Mouse (Mus musculus) small intestine, adult 2 months (tissue): Measurements from ENCODE around the gene Stk33. TPM values are rescaled to one million over a fixed set of nuclear protein-coding genes. Genes with fewer than 3 reads are reported as not detected.

ENCODE experiments used
- H3K27ac ChIP-seq: fragments of 200-500 bp; 2 replicates; pipeline ENCODE4 v1.5.1; 2012; ENCODE audit warnings: low read depth, low read length, control low read depth, inconsistent platforms; ENCODE audit not compliant: insufficient read depth
- H3K27me3 ChIP-seq: fragments of 200-500 bp; 2 replicates; pipeline ENCODE4 v1.6.1; 2012; ENCODE audit warnings: mild to moderate bottlenecking, moderate library complexity, low read length, inconsistent platforms; ENCODE audit not compliant: control insufficient read depth, insufficient read depth
- H3K36me3 ChIP-seq: fragments of 200-500 bp; 2 replicates; pipeline ENCODE4 v1.6.1; 2012; ENCODE audit warnings: mild to moderate bottlenecking, low read length, control low read depth, inconsistent platforms; ENCODE audit not compliant: control insufficient read depth, insufficient read depth
- H3K4me1 ChIP-seq: fragments of 200-500 bp; 2 replicates; pipeline ENCODE4 v1.6.1; 2012; ENCODE audit warnings: low read length, inconsistent platforms, mixed read lengths; ENCODE audit not compliant: control insufficient read depth, insufficient read depth, insufficient read length
- H3K4me3 ChIP-seq: fragments of 200-500 bp; 2 replicates; pipeline ENCODE4 v1.5.1; 2012; ENCODE audit warnings: low read depth, mild to moderate bottlenecking, control low read depth, inconsistent platforms, low read length, moderate library complexity
- CTCF ChIP-seq: fragments of 200-500 bp; IDR thresholded peaks from 2 replicates; pipeline ENCODE4 v1.5.1; 2012; ENCODE audit warnings: low read depth, mild to moderate bottlenecking, control low read depth, inconsistent platforms, low read length, moderate library complexity, mixed read lengths; ENCODE audit not compliant: insufficient replicate concordance, insufficient read length; ENCODE audit errors: extremely low read depth
- POLR2A ChIP-seq: fragments of 200-500 bp; IDR thresholded peaks from 2 replicates; pipeline ENCODE4 v1.6.1; 2012; ENCODE audit warnings: low read depth, mild to moderate bottlenecking, control low read depth, inconsistent platforms, low read length, moderate library complexity
- WGBS: fragments of 180-500 bp; shearing (Covaris S2); methylation state at CpG from one replicate; pipeline ENCODE4 v1.1.7; 2018; 5-methylcytosine and 5-hydroxymethylcytosine counted together
- polyA plus RNA-seq: library from polyadenylated mRNA; depleted of rRNA; stranded (reverse); fragments of >200 nt; gene quantifications from 2 replicates; pipeline ENCODE4 v1.2.3, GENCODE M21; 2012; rRNA removed

The Stk33 gene
- polyA plus RNA-seq, 1 experiment = not detected

- peak; percentile 72; the same call in 1 of the 2 replicates for TF ChIP-seq CTCF
- TF ChIP-seq POLR2A = no peak
- Histone ChIP-seq H3K4me1 (no peaks in the 10 kb centered on the region), H3K36me3 (no peaks in the 10 kb centered on the region), H3K27ac (no peak overlapping the region), H3K4me3 (no peak overlapping the region), H3K27me3 (no peaks in the 10 kb centered on the region)
- 15% methylated on average over 2 of the region's 2 CpGs for WGBS
Measured at GRCm38 (mm10) chr7:109230806-109231205, 208.1 kb downstream of the Stk33 start.

Other genes with a start within 250 kb of the Stk33 start
- 0.03 TPM in 1 of 2 replicates, not detected in the other for gene Trim66, start 69.1 kb upstream of the Stk33 start, polyA plus RNA-seq
- gene Rpl27a, start 80.1 kb upstream of the Stk33 start, polyA plus RNA-seq = 232 and 339 TPM in 2 replicates